Mouse (Mus musculus): Measurements from ENCODE around the gene Dnah10. TPM values are rescaled to one million over a fixed set of nuclear protein-coding genes. Genes with fewer than 3 reads are reported as not detected.

Gene Dnah10
- polyA plus RNA-seq, 1 experiment from 2014 or later: 0.04 TPM

Other genes with a start within 250 kb of the Dnah10 start
- 15.5 and 16.3 TPM in 2 replicates for gene Rilpl2, start 246.7 kb upstream of the Dnah10 start, polyA plus RNA-seq (2014; fragmentation: Nextera tagmentation; extraction: Ambion mirVana)
- gene Snrnp35, start 242.0 kb upstream of the Dnah10 start, polyA plus RNA-seq (2014; fragmentation: Nextera tagmentation; extraction: Ambion mirVana): 12.4 and 12.8 TPM in 2 replicates
- 25.3 and 27.6 TPM in 2 replicates for gene Rilpl1, start 193.7 kb upstream of the Dnah10 start, polyA plus RNA-seq (2014; fragmentation: Nextera tagmentation; extraction: Ambion mirVana)
- 490 and 526 TPM in 2 replicates for gene Tmed2, start 184.4 kb upstream of the Dnah10 start, polyA plus RNA-seq (2014; fragmentation: Nextera tagmentation; extraction: Ambion mirVana)
- 7.5 and 8.4 TPM in 2 replicates for gene Ddx55, start 172.2 kb upstream of the Dnah10 start, polyA plus RNA-seq (2014; fragmentation: Nextera tagmentation; extraction: Ambion mirVana)
- 70.0 and 72.9 TPM in 2 replicates for gene Eif2b1, start 146.0 kb upstream of the Dnah10 start, polyA plus RNA-seq (2014; fragmentation: Nextera tagmentation; extraction: Ambion mirVana)
- 36.8 and 39.7 TPM in 2 replicates for gene Gtf2h3, start 145.9 kb upstream of the Dnah10 start, polyA plus RNA-seq (2014; fragmentation: Nextera tagmentation; extraction: Ambion mirVana)
- 35.6 and 38.6 TPM in 2 replicates for gene Atp6v0a2, start 96.5 kb upstream of the Dnah10 start, polyA plus RNA-seq (2014; fragmentation: Nextera tagmentation; extraction: Ambion mirVana)
- 5.3 and 5.8 TPM in 2 replicates for gene Ccdc92, start 137.3 kb downstream of the Dnah10 start, polyA plus RNA-seq (2014; fragmentation: Nextera tagmentation; extraction: Ambion mirVana)
- gene Zfp664, start 137.6 kb downstream of the Dnah10 start, polyA plus RNA-seq (2014; fragmentation: Nextera tagmentation; extraction: Ambion mirVana): 54.9 and 63.8 TPM in 2 replicates

Measured in heart, embryonic 11.5 days (tissue).